Mouse (Mus musculus) lung, adult 2 months (tissue): ENCODE data around the gene Gfer.

Experiments
- CTCF ChIP-seq: fragments of 200-500 bp; IDR thresholded peaks from 2 replicates; pipeline ENCODE4 v1.5.1; 2011; ENCODE audit warnings: mild to moderate bottlenecking, low read length, control low read depth; ENCODE audit not compliant: insufficient read depth
- POLR2A ChIP-seq: fragments of 200-500 bp; IDR thresholded peaks from 2 replicates; pipeline ENCODE4 v1.6.1; 2011; ENCODE audit warnings: low read depth, mild to moderate bottlenecking, control low read depth, low read length, borderline replicate concordance; ENCODE audit errors: extremely low read depth

- TF ChIP-seq POLR2A: no peak
- no peak for TF ChIP-seq CTCF
Observed at GRCm38 (mm10) chr17:24723122-24723880, 27.3 kb upstream of the Gfer start.
